Mouse (Mus musculus) CH12.LX (cell line): ENCODE measurements around the gene Tulp1. TPM values are rescaled to one million over a fixed set of nuclear protein-coding genes. Genes with fewer than 3 reads are reported as not detected.

Experiments used
- DNase-seq: peaks from one replicate; pipeline ENCODE4 v3.0.0-alpha.2; 2013; ENCODE audit errors: extremely low read depth
- H3K27ac ChIP-seq: 2 replicates; pipeline ENCODE4 v1.5.1; 2012; ENCODE audit warnings: low read depth, mild to moderate bottlenecking, control low read depth, moderate library complexity; ENCODE audit not compliant: insufficient read depth
- H3K27me3 ChIP-seq: replicated peaks from 2 replicates; pipeline ENCODE3; 2012; ENCODE audit warnings: inconsistent platforms
- H3K36me3 ChIP-seq, 2 experiments: replicated peaks in 1 of 2; 2 replicates each; pipeline versions ENCODE3 to v1.6.1; 2012; ENCODE audit warnings: inconsistent platforms in 1 of 2, low read length in 1 of 2, mild to moderate bottlenecking in 1 of 2, mixed read lengths in 1 of 2, moderate library complexity in 1 of 2; ENCODE audit not compliant: control insufficient read depth in 1 of 2, insufficient read depth in 1 of 2
- H3K4me1 ChIP-seq, 2 experiments: 2 replicates each; pipeline ENCODE4 v1.6.1; 2012; ENCODE audit warnings: inconsistent platforms in 1 of 2, moderate library complexity in 1 of 2; ENCODE audit not compliant: insufficient read depth in 2 of 2, control insufficient read depth in 1 of 2
- H3K4me2 ChIP-seq: 2 replicates; pipeline ENCODE4 v1.6.1; 2012; ENCODE audit warnings: low read depth, mild to moderate bottlenecking, control low read depth; ENCODE audit not compliant: poor library complexity, insufficient read depth, severe bottlenecking
- H3K4me3 ChIP-seq, 3 experiments: fragments of 150-350 bp in 1 of 3; sonication (generic) in 1 of 3; replicated peaks in 1 of 3; 2 replicates each; pipeline versions ENCODE3 to v1.5.1; 2011 to 2012; ENCODE audit warnings: low read depth in 2 of 3, low read length in 2 of 3, mild to moderate bottlenecking in 2 of 3, moderate library complexity in 2 of 3, control low read depth in 1 of 3, improper control_type of control experiment in 1 of 3, inconsistent platforms in 1 of 3, mixed read lengths in 1 of 3; ENCODE audit not compliant: poor library complexity in 1 of 3
- H3K79me2 ChIP-seq: replicated peaks from 2 replicates; pipeline ENCODE4 v1.6.1; 2012; ENCODE audit warnings: mild to moderate bottlenecking, moderate library complexity; ENCODE audit not compliant: control insufficient read depth, poor library complexity, insufficient read depth, severe bottlenecking; ENCODE audit errors: extremely low read depth
- H3K9ac ChIP-seq: 2 replicates; pipeline ENCODE4 v1.6.1; 2012; ENCODE audit warnings: low read depth, mild to moderate bottlenecking, control low read depth, moderate library complexity; ENCODE audit not compliant: insufficient read depth
- H3K9me3 ChIP-seq: replicated peaks from 2 replicates; pipeline ENCODE3; 2012; ENCODE audit warnings: low read length, inconsistent platforms, mixed read lengths
- BHLHE40 ChIP-seq: IDR thresholded peaks from 2 replicates; pipeline ENCODE4 v1.6.1; 2011; ENCODE audit warnings: mild to moderate bottlenecking, low read depth, low read length, improper control_type of control experiment
- CHD1 ChIP-seq: IDR thresholded peaks from 2 replicates; pipeline ENCODE4 v1.6.1; 2012; ENCODE audit warnings: low read depth, low read length, improper control_type of control experiment, inconsistent platforms
- CTCF ChIP-seq, 2 experiments: IDR thresholded peaks in 1 of 2; conservative IDR thresholded peaks in 1 of 2; 2 replicates each; pipeline ENCODE4 v1.5.1; 2011 to 2012; ENCODE audit warnings: low read depth in 2 of 2, low read length in 2 of 2, improper control_type of control experiment in 1 of 2, inconsistent platforms in 1 of 2, mild to moderate bottlenecking in 1 of 2, moderate library complexity in 1 of 2
- E2F4 ChIP-seq: IDR thresholded peaks from 2 replicates; pipeline ENCODE4 v1.6.1; 2011; ENCODE audit warnings: low read depth, low read length, improper control_type of control experiment; ENCODE audit not compliant: insufficient replicate concordance
- ELF1 ChIP-seq: IDR thresholded peaks from 2 replicates; pipeline ENCODE4 v1.6.1; 2014; ENCODE audit warnings: low read depth, mild to moderate bottlenecking, inconsistent platforms, low read length, improper control_type of control experiment
- EP300 ChIP-seq: IDR thresholded peaks from 2 replicates; pipeline ENCODE4 v1.6.1; 2011; ENCODE audit warnings: low read length, improper control_type of control experiment
- ETS1 ChIP-seq: conservative IDR thresholded peaks from 2 replicates; pipeline ENCODE4 v1.6.1; 2012; ENCODE audit warnings: low read depth, mild to moderate bottlenecking, inconsistent platforms, low read length, improper control_type of control experiment, moderate library complexity
- GABPA ChIP-seq: IDR thresholded peaks from 2 replicates; pipeline ENCODE4 v1.6.1; 2012; ENCODE audit warnings: low read depth, low read length, improper control_type of control experiment, inconsistent platforms; ENCODE audit not compliant: insufficient replicate concordance
- JUN ChIP-seq: IDR thresholded peaks from 2 replicates; pipeline ENCODE4 v1.6.1; 2011; ENCODE audit warnings: low read depth, mild to moderate bottlenecking, low read length, improper control_type of control experiment, moderate library complexity; ENCODE audit not compliant: insufficient read depth
- JUND ChIP-seq: conservative IDR thresholded peaks from 2 replicates; pipeline ENCODE4 v1.6.1; 2011; ENCODE audit warnings: low read depth, low read length, improper control_type of control experiment
- KAT2A ChIP-seq: IDR thresholded peaks from 2 replicates; pipeline ENCODE4 v1.6.1; 2012; ENCODE audit warnings: low read length, improper control_type of control experiment, inconsistent platforms; ENCODE audit not compliant: insufficient replicate concordance
- MAFK ChIP-seq: IDR thresholded peaks from 2 replicates; pipeline ENCODE4 v1.6.1; 2011; ENCODE audit warnings: low read length, improper control_type of control experiment; ENCODE audit not compliant: insufficient replicate concordance
- MAX ChIP-seq: IDR thresholded peaks from 2 replicates; pipeline ENCODE4 v1.6.1; 2011; ENCODE audit warnings: low read length, improper control_type of control experiment
- MEF2A ChIP-seq: IDR thresholded peaks from 2 replicates; pipeline ENCODE4 v1.6.1; 2014; ENCODE audit warnings: low read depth, mild to moderate bottlenecking, inconsistent platforms, low read length, improper control_type of control experiment, borderline replicate concordance
- MYC ChIP-seq: IDR thresholded peaks from 2 replicates; pipeline ENCODE4 v1.6.1; 2011; ENCODE audit warnings: low read depth, mild to moderate bottlenecking, improper control_type of control experiment, low read length
- NELFE ChIP-seq: IDR thresholded peaks from 2 replicates; pipeline ENCODE4 v1.6.1; 2011; ENCODE audit warnings: low read depth, low read length, improper control_type of control experiment
- NRF1 ChIP-seq: IDR thresholded peaks from 2 replicates; pipeline ENCODE4 v1.6.1; 2014; ENCODE audit warnings: low read depth, mild to moderate bottlenecking, inconsistent platforms, low read length, improper control_type of control experiment, moderate library complexity
- POLR2A ChIP-seq: IDR thresholded peaks from 2 replicates; pipeline ENCODE4 v1.6.1; 2011; ENCODE audit warnings: low read depth, mild to moderate bottlenecking, improper control_type of control experiment, low read length
- POLR2AphosphoS2 ChIP-seq: IDR thresholded peaks from 2 replicates; pipeline ENCODE4 v1.6.1; 2011; ENCODE audit warnings: low read depth, low read length, improper control_type of control experiment
- RAD21 ChIP-seq: IDR thresholded peaks from 2 replicates; pipeline ENCODE4 v1.6.1; 2011; ENCODE audit warnings: low read depth, mild to moderate bottlenecking, low read length, improper control_type of control experiment, moderate library complexity
- SIN3A ChIP-seq: IDR thresholded peaks from 2 replicates; pipeline ENCODE4 v1.6.1; 2012; ENCODE audit warnings: low read length, improper control_type of control experiment, inconsistent platforms
- TCF12 ChIP-seq: IDR thresholded peaks from 2 replicates; pipeline ENCODE4 v1.6.1; 2014; ENCODE audit warnings: low read depth, mild to moderate bottlenecking, inconsistent platforms, low read length, improper control_type of control experiment
- UBTF ChIP-seq: IDR thresholded peaks from 2 replicates; pipeline ENCODE4 v1.6.1; 2012; ENCODE audit warnings: low read depth, mild to moderate bottlenecking, inconsistent platforms, low read length, improper control_type of control experiment, moderate library complexity
- USF2 ChIP-seq: conservative IDR thresholded peaks from 2 replicates; pipeline ENCODE4 v1.6.1; 2011; ENCODE audit warnings: low read depth, low read length, improper control_type of control experiment
- ZC3H11A ChIP-seq: IDR thresholded peaks from 2 replicates; pipeline ENCODE4 v1.6.1; 2012; ENCODE audit warnings: low read depth, mild to moderate bottlenecking, inconsistent platforms, low read length, improper control_type of control experiment
- ZMIZ1 ChIP-seq: IDR thresholded peaks from 2 replicates; pipeline ENCODE4 v1.6.1; 2012; ENCODE audit warnings: low read depth, mild to moderate bottlenecking, inconsistent platforms, low read length, improper control_type of control experiment
- ZNF384 ChIP-seq: IDR thresholded peaks from 2 replicates; pipeline ENCODE4 v1.6.1; 2012; ENCODE audit warnings: low read depth, low read length, improper control_type of control experiment, inconsistent platforms
- dilution Hi-C: fragments of 300-500 bp; cut with MboI; formaldehyde crosslinking; loops from 2 replicates; pipeline ENCODE4 v1.14.3; 2020; ENCODE audit warnings: low sequenced_read_pairs; ENCODE audit not compliant: extremely low pct_unique_long_range_greater_than_20kb, extremely low pct_ligation_motif_present
- in situ Hi-C: fragments of 300-500 bp; cut with MboI; formaldehyde crosslinking; loops from 3 replicates; pipeline ENCODE4 v1.14.3; 2019; ENCODE audit warnings: low sequenced_read_pairs, low pct_ligation_motif_present, low pct_unique_long_range_greater_than_20kb, mixed read lengths
- polyA plus RNA-seq: library from polyadenylated mRNA; unstranded; fragments of >175 nt; gene quantifications from 2 replicates; pipeline ENCODE4 v1.2.1, GENCODE M21; 2012; ENCODE audit warnings: low read depth; ENCODE audit not compliant: insufficient read length
- total RNA-seq, 2 experiments: library from RNA; depleted of rRNA; stranded (reverse); fragments of 300-350 nt in 1 of 2; fragments of >200 nt in 1 of 2; gene quantifications; 2 replicates each; pipeline ENCODE4 v1.2.3; 2012 to 2014

The Tulp1 gene
- total RNA-seq (2012; rRNA removed) (0.17 TPM in 1 of 2 replicates, not detected in the other), total RNA-seq (2014; rRNA removed) (not detected in 2 replicates), polyA plus RNA-seq (not detected in 2 replicates)

DNA sequence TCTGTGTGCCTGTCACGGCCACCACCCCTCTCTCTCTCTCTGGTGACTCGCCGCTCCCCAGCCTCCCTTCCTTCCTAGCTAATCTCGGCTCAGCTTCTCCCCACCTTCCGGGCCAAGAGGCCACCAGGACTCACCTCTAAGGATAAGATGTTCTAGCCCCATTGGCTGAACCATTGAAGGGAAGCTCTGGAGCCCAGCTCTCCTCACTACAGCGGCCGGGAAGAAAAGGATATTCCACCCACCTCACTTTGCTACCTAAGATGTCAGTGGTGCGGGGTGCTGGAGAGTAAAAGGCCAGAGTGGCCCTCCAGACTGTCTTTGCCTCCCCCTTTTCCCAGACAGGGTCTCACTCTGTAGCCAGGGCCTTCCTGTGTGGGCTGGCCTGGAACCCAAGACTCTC is at the start of gene Tulp1:
Gene Tulp1 (minus strand): TSS at position 101 of the 400 bp plus-strand sequence.
- TF ChIP-seq ETS1 (no peak), MAX (no peak), ZC3H11A (no peak), ZMIZ1 (no peak), EP300 (no peak), JUND (no peak), POLR2A (no peak), ZNF384 (no peak), MYC (no peak), JUN (no peak), RAD21 (no peak), MAFK (no peak), ELF1 (no peak), NELFE (no peak), CHD1 (no peak), TCF12 (no peak), GABPA (no peak), E2F4 (no peak), CTCF (conservative IDR thresholded peaks at IDR 0.05 in 1 of 2, IDR thresholded peaks at IDR 0.05 in 1 of 2; ENCODE audit: low read depth in 2 of 2, low read length in 2 of 2) (no peak), POLR2AphosphoS2 (no peak)
- TF ChIP-seq, all 38 proteins: peak for 0
- no peaks in the 10 kb centered on the region for H3K36me3 ChIP-seq
- H3K4me3 ChIP-seq: no peak within 1 kb of the TSS
- H3K79me2 ChIP-seq: no peaks in the 10 kb centered on the region
- dilution Hi-C loops: no loop called here
- in situ Hi-C loops: no loop called here
- H3K9me3 ChIP-seq: no peaks in the 10 kb centered on the region
- H3K4me2 ChIP-seq: no peak within 1 kb of the TSS
- H3K27me3 ChIP-seq: peaks cover 59% of the 10 kb centered on the region
- no peak within 1 kb of the TSS for H3K27ac ChIP-seq
- H3K9ac ChIP-seq: no peak within 1 kb of the TSS
- peaks cover 2 to 8% of the 10 kb centered on the region in 2 experiments; a peak in 1 of 4 replicates for H3K4me1 ChIP-seq
- DNase-seq: no peak

DNA sequence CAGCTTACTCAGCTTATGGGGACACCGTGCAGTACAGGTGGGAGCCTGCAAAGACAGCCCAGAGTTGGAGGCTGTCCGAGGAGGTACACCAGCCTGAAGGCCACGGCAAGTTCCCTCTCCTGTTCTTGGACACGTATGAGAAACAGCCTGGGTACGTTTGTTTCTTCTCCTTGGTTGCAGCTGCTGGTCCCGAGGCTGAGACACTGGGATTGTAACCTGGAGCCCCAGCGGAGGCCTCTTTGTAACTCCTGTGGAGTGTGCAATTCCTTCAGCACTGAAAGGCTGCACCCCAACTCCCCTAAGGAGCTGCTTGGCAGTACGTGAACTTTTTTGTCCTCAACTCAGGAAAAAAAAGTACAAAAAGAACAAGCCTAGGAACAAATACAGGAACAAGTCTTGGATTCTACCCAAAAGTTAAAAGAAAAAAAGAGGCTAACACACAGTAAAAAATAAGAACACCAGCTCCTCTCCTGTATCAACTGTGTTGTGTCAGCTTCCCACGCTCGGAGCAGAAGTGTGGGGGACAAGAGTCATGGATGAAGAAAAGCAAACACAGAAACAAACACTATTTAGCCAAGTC is 46.4 kb upstream of the Tulp1 start:
- no peak overlapping the region for H3K4me2 ChIP-seq
- no peaks in the 10 kb centered on the region for H3K9me3 ChIP-seq
- H3K9ac ChIP-seq: no peak overlapping the region
- H3K27me3 ChIP-seq: no peaks in the 10 kb centered on the region
- H3K4me1 ChIP-seq: peaks cover 3 to 16% of the 10 kb centered on the region in 2 experiments; a peak in 3 of 4 replicates
- H3K4me3 ChIP-seq: no peak overlapping the region
- dilution Hi-C loops: no loop called here
- no peaks in the 10 kb centered on the region for H3K79me2 ChIP-seq
- in situ Hi-C loops: loop anchor here (5.0 kb wide), 1 partner anchor 111 kb away; no protein-coding TSS in a partner anchor
- no peak overlapping the region for H3K27ac ChIP-seq
- H3K36me3 ChIP-seq: peaks cover 15 to 64% of the 10 kb centered on the region in 2 experiments
- no peak for DNase-seq
- TF ChIP-seq KAT2A (no peak), USF2 (no peak), SIN3A (no peak), E2F4 (no peak), BHLHE40 (no peak), ZC3H11A (no peak), MAX (no peak), ETS1 (no peak), UBTF (no peak), MEF2A (no peak), NRF1 (no peak), ZMIZ1 (no peak)
